Mouse (Mus musculus): ENCODE results near the gene Dlk2. TPM values are rescaled to one million over a fixed set of nuclear protein-coding genes. Genes with fewer than 3 reads are reported as not detected.

Gene Dlk2
- total RNA-seq, 4 experiments from 2014 or later, result 0.14 to 0.53 TPM; not detected in 2

DNA sequence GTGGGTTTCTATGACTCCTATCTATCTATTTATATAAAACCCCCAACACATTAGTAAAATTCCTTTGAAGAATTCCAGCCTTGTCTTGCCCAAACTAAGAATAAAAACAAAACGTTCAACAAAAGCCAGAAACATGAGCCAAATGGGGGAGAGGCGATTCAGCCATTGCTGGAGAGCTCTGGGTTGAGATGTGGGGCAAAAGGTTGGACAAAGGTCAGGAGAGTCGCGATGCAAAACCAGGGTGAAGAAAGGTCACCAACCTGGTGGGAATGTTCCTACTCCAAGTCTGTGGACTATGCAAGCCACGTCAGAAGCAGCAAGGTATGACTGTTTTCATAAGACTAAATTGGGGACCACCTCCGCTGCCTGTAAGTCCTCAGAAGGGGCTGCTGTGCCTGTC, 23.3 kb downstream of the Dlk2 start:
- DNase-seq (ENCODE audit: low spot score), result no peak

DNA sequence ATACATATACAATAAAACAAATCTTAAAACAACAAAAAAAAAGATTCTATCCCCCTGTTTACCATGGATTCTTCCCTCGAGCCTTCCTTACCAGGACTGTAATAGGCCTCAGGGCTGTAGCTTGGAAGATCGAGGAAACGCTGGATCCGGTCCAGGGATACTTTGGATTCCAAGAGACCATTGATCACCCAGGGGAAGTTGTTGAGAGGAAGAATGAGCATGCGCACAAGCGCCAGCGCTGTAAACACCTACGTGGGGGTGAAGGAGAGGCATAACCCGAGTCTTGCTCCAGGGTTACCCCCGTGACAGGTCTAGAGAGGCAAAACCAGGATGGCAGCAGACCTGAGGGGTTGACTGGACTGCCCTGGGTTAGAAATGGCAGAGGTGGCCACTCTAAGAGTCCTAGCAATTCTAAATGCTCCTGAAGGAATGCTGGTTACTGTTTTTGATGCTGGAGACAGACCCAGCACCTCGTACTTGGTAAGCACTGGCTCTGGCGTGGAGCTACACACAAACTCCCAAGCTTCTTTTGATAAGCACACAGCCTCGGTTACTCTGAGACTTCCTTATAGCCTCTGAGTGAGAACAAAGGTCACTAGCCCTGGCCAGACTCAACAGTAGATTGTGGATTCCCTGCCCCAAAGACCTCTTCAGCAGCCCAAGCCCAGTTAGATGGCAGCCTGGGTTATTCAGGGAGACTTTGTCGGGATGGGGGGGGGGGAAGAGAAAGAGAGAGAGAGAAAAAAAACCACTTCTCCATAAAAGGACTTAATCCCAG, 25.0 kb downstream of the Dlk2 start:
- DNase-seq (ENCODE audit: low spot score), result no peak

DNA sequence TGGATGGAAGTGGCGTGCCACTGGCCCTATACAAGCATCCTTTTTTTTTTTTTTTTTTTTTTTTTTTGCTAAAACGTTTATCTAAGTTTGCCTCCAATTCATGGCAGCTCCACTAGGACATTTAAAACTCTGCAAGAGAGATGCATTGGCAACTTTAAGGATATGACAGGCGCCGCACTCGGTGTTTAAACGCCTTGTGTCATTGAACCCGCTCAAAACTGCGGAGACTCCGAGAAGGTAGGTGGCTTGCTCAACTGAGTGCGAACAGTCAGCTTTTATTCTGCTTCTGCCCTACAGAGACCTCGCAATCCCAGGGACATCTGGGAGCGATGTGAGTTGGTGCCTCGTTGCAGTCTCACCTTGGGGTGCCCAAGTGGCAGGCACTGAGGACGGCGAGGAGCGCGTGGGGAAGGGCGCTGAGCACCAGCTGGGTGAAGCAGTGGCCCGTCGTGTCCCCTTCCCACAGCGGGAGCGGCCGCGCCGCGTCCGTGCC, 30.2 kb downstream of the Dlk2 start:
- no peak for DNase-seq (ENCODE audit: low spot score)

DNA sequence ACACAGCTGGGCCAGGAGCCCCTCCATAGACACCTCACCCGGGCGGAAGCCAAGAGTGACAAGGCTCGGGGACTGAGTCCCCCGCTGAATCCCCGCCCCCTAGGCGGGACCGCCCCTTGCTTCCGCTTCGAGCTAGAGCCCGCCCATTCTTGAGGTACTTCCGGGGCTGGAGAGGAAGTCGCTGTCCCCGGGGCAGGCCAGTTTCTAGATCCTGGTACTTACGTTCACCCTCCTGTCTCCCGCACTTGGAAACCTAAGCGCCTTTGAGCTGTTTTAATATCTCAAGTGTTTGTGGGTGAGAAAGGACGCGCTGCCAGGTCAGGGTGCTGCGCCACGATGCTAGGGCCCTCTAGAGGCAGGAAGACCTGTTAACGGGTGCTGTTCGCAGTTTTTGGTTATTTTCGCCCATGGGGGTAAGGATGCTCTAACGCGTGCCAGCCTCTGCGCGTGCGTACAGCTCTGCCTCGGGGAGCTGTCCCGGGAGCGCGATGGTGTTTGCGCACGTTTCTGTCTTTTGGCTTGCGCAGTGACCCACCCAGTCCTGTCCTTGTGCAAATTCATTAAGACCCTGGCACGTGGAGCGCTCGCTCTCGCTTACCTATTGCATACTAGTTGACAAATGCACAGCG, 30.8 kb downstream of the Dlk2 start, which contains the start of gene Abcc10:
TSS of gene Abcc10 (minus strand) at position 447 of the 629 bp plus-strand sequence.
- peak; percentile 99 for DNase-seq (ENCODE audit: low spot score)

DNA sequence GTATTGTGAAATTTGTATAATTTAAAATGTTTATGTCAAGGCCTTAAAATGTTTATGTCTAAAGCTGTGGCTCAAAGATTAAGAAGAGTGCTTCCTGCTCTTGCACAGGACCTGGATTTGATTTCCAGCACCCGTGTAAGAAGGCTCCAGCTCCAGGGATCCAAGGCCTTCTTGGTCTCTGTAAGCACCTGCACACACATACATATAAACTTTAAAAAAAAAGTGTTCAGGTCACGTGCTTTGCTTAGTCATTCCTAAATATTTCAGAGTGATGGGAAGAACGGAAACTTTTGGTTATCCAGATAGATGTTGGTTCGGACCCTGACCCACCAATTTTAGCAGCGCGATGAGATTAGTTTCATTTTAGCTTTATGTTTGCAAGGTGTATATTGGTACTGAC, 31.5 kb downstream of the Dlk2 start:
- DNase-seq (ENCODE audit: low spot score), result no peak

DNA sequence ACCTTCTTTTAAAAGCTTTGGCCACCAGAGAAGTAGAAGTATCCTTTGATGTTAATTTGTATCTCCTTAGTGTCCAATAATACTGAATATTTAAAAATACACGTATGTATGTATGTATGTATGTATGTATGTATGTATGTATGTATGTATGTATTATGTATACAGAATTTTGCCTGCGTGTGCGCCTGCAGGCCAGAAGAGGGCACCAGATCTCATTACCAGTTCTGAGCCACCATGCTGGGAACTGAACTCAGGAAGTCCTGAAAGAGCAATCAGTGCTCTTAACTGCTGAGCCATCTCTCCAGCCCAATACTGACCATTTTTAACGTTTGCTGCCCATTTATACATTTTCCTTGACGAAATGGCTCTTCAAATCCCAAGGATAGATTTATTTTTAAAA, 39.3 kb downstream of the Dlk2 start:
- DNase-seq (ENCODE audit: low spot score), result no peak

DNA sequence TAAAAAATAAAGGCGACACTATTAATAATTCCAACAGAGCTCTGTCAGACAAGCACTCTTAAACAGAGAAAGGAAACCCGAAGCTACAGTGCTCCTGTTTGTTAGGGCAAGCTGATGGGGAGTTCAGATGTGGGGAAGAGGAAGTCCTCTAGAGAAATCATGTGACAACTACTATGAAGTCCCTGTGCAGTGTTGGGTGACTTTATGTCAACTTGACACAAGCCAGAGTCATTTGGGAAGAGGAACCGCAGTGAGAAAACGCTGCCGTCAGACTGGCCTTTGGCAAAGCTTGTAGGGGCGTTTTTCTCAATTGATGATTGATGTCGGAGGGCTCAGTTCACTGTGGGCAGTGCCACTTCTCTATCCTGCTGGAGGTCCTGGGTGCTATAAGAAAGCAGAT, 44.0 kb downstream of the Dlk2 start:
- no peak for DNase-seq (ENCODE audit: low spot score)

DNA sequence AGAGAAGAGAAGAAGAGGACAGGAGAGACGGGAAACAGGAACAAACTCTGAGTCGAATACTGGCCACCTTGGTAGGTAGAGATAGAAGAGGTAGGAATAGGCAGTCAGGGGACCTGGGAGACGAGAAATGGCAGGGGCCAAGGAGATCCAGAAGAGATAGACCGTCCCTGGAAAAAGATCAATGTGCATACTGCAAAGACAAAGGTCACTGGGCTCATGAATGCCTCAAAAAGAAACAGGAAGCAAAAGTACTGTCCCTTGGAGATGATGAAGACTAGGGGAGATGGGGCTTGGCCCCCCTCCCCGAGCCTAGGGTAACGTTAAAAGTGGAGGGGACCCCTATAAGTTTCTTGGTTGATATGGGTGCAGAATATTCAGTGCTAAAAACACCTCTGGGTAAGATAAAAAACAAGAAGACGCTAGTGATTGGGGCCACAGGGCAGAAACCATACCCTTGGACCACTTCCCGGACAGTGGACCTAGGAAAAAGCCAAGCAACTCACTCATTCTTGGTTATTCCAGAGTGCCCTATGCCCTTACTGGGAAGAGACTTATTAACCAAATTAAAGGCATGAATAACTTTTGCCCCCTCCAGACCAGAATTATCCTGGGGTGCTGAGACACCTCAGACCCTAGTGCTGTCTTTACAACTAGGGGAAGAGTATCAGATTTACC, 53.9 kb downstream of the Dlk2 start:
- DNase-seq (ENCODE audit: low spot score), result no peak

Other genes with a start within 250 kb of the Dlk2 start
- 100 to 1,000 TPM; 144 to 157 (median 149) TPM for gene Mrps18a, start 186.4 kb upstream of the Dlk2 start, total RNA-seq (2022)
- gene Rsph9, start 153.2 kb upstream of the Dlk2 start, total RNA-seq (2022), result under 1 TPM; 0.57 to 0.97 (median 0.84) TPM
- 10 to 100 TPM; 19.2 to 27.4 (median 21.6) TPM for gene Mad2l1bp, start 143.9 kb upstream of the Dlk2 start, total RNA-seq (2022)
- 10 to 100 TPM; 55.8 to 74.5 (median 59.0) TPM for gene Gtpbp2, start 136.4 kb upstream of the Dlk2 start, total RNA-seq (2022)
- 1 to 10 TPM; 7.2 to 9.0 (median 8.5) TPM for gene Polh, start 94.8 kb upstream of the Dlk2 start, total RNA-seq (2022)
- gene Xpo5, start 94.6 kb upstream of the Dlk2 start, total RNA-seq (2022), result 10 to 100 TPM; 20.0 to 23.2 (median 21.6) TPM
- gene Polr1c, start 49.4 kb upstream of the Dlk2 start, total RNA-seq (2022), result 10 to 100 TPM; 20.4 to 25.6 (median 22.7) TPM
- 10 to 100 TPM; 82.2 to 91.1 (median 85.5) TPM for gene Yipf3, start 49.3 kb upstream of the Dlk2 start, total RNA-seq (2022)
- under 1 TPM in 2 of 4 experiments, not detected in 2; 0.12 to 0.14 TPM for gene Lrrc73, start 43.9 kb upstream of the Dlk2 start, total RNA-seq (2022)
- 10 to 100 TPM; 26.0 to 39.5 (median 35.6) TPM for gene Tjap1, start 14.4 kb upstream of the Dlk2 start, total RNA-seq (2022)
- gene Abcc10, start 30.9 kb downstream of the Dlk2 start, total RNA-seq (2022), result 1 to 10 TPM; 3.2 to 5.2 (median 4.1) TPM
- gene Zfp318, start 86.3 kb downstream of the Dlk2 start, total RNA-seq (2022), result 10 to 100 TPM; 15.2 to 21.6 (median 17.2) TPM
- gene Crip3, start 131.5 kb downstream of the Dlk2 start, total RNA-seq (2022), result 1 to 10 TPM in 1 of 4 experiments, under 1 TPM in 3; 0.54 to 1.0 (median 0.88) TPM
- not detected for gene Slc22a7, start 141.0 kb downstream of the Dlk2 start, total RNA-seq (2022)
- gene Ttbk1, start 190.3 kb downstream of the Dlk2 start, total RNA-seq (2022), result under 1 TPM; 0.11 to 0.41 (median 0.24) TPM
- 1 to 10 TPM; 1.7 to 2.2 (median 1.8) TPM for gene Dnph1, start 199.3 kb downstream of the Dlk2 start, total RNA-seq (2022)
- 10 to 100 TPM; 22.7 to 28.0 (median 24.9) TPM for gene Cul9, start 249.0 kb downstream of the Dlk2 start, total RNA-seq (2022)

Data from heart, adult 8-10 months (tissue).